Mouse (Mus musculus): ENCODE measurements around the gene Cbx4. TPM values are rescaled to one million over a fixed set of nuclear protein-coding genes. Genes with fewer than 3 reads are reported as not detected.

Cbx4 gene
- polyA plus RNA-seq, 1 experiment from 2014 or later = 13.3 TPM

GRCm38 (mm10) chr11:119125929-119126861 is 40.2 kb upstream of the Cbx4 start:
- Histone ChIP-seq H3K9ac (peak overlapping the region; percentile 14; the same call in 1 of the 2 replicates), H3K27ac (peak overlapping the region; percentile 82), H3K36me3 (no peaks in the 10 kb centered on the region), H3K27me3 (peaks cover 10% of the 10 kb centered on the region; the same call in 1 of the 2 replicates), H3K4me1 (peaks cover 56% of the 10 kb centered on the region), H3K4me3 (no peak overlapping the region), H3K9me3 (no peaks in the 10 kb centered on the region), H3K4me2 (peak overlapping the region; percentile 32)
- peak; percentile 87 for ATAC-seq (ENCODE audit: borderline replicate concordance, extremely low read depth, low FRiP score, low TSS enrichment)
- 25% methylated on average over 23 of the region's 23 CpGs for WGBS

GRCm38 (mm10) chr11:119124536-119124935 is 38.5 kb upstream of the Cbx4 start:
- H3K4me1 ChIP-seq = peaks cover 46% of the 10 kb centered on the region
- no peaks in the 10 kb centered on the region for H3K9me3 ChIP-seq
- no peak overlapping the region for H3K27ac ChIP-seq
- no peak overlapping the region for H3K9ac ChIP-seq
- ATAC-seq (ENCODE audit: borderline replicate concordance, extremely low read depth, low FRiP score, low TSS enrichment) = no peak
- H3K36me3 ChIP-seq = no peaks in the 10 kb centered on the region
- 84% methylated on average over 6 of the region's 6 CpGs for WGBS
- peaks cover 9% of the 10 kb centered on the region; the same call in 1 of the 2 replicates for H3K27me3 ChIP-seq
- H3K4me3 ChIP-seq = no peak overlapping the region
- no peak overlapping the region for H3K4me2 ChIP-seq

GRCm38 (mm10) chr11:119123522-119124319 is 37.7 kb upstream of the Cbx4 start:
- Histone ChIP-seq H3K9me3 (no peaks in the 10 kb centered on the region), H3K36me3 (no peaks in the 10 kb centered on the region), H3K27ac (no peak overlapping the region), H3K4me3 (no peak overlapping the region), H3K9ac (no peak overlapping the region), H3K4me2 (no peak overlapping the region), H3K27me3 (peaks cover under 1% of the 10 kb centered on the region; the same call in 1 of the 2 replicates), H3K4me1 (peaks cover 37% of the 10 kb centered on the region)
- 67% methylated on average over 5 of the region's 5 CpGs for WGBS
- no peak for ATAC-seq (ENCODE audit: borderline replicate concordance, extremely low read depth, low FRiP score, low TSS enrichment)

GRCm38 (mm10) chr11:119122396-119122795 is 36.4 kb upstream of the Cbx4 start:
- WGBS = 68% methylated on average over 5 of the region's 5 CpGs

GRCm38 (mm10) chr11:119118905-119119304 is 32.9 kb upstream of the Cbx4 start:
- ATAC-seq (ENCODE audit: borderline replicate concordance, extremely low read depth, low FRiP score, low TSS enrichment) = no peak
- no peak overlapping the region for H3K27ac ChIP-seq
- H3K9me3 ChIP-seq = no peaks in the 10 kb centered on the region
- no peak overlapping the region for H3K9ac ChIP-seq
- no peaks in the 10 kb centered on the region for H3K27me3 ChIP-seq
- no peaks in the 10 kb centered on the region for H3K36me3 ChIP-seq
- WGBS = 39% methylated on average over 7 of the region's 7 CpGs
- no peak overlapping the region for H3K4me3 ChIP-seq
- H3K4me2 ChIP-seq = no peak overlapping the region
- no peaks in the 10 kb centered on the region; the same call in 1 of the 2 replicates for H3K4me1 ChIP-seq

More at GRCm38 (mm10) chr11:119122396-119122795, 36.4 kb upstream of the Cbx4 start:
- Histone ChIP-seq H3K4me1 (peaks cover 24% of the 10 kb centered on the region), H3K27ac (no peak overlapping the region), H3K4me2 (no peak overlapping the region), H3K9me3 (no peaks in the 10 kb centered on the region), H3K27me3 (no peaks in the 10 kb centered on the region), H3K36me3 (no peaks in the 10 kb centered on the region), H3K9ac (no peak overlapping the region), H3K4me3 (no peak overlapping the region)
- ATAC-seq (ENCODE audit: borderline replicate concordance, extremely low read depth, low FRiP score, low TSS enrichment) = no peak

- Histone ChIP-seq H3K4me3 (no peak overlapping the region), H3K27me3 (no peaks in the 10 kb centered on the region), H3K9ac (no peak overlapping the region), H3K36me3 (no peaks in the 10 kb centered on the region), H3K9me3 (no peaks in the 10 kb centered on the region), H3K4me2 (no peak overlapping the region), H3K27ac (no peak overlapping the region), H3K4me1 (no peaks in the 10 kb centered on the region; the same call in 1 of the 2 replicates)
- 60% methylated on average over 7 of the region's 7 CpGs for WGBS
- ATAC-seq (ENCODE audit: borderline replicate concordance, extremely low read depth, low FRiP score, low TSS enrichment) = no peak
Observed at GRCm38 (mm10) chr11:119117945-119118344, 31.9 kb upstream of the Cbx4 start.

- Histone ChIP-seq H3K4me2 (no peak overlapping the region), H3K9ac (no peak overlapping the region), H3K27ac (no peak overlapping the region), H3K36me3 (no peaks in the 10 kb centered on the region), H3K4me1 (no peaks in the 10 kb centered on the region; the same call in 1 of the 2 replicates), H3K4me3 (no peak overlapping the region), H3K9me3 (no peaks in the 10 kb centered on the region), H3K27me3 (no peaks in the 10 kb centered on the region)
- WGBS = 48% methylated on average over 4 of the region's 4 CpGs
- no peak for ATAC-seq (ENCODE audit: borderline replicate concordance, extremely low read depth, low FRiP score, low TSS enrichment)
Observed at GRCm38 (mm10) chr11:119116992-119117391, 31.0 kb upstream of the Cbx4 start.

GRCm38 (mm10) chr11:119112721-119113120 is 26.7 kb upstream of the Cbx4 start:
- Histone ChIP-seq H3K27me3 (no peaks in the 10 kb centered on the region), H3K9ac (no peak overlapping the region), H3K4me1 (peaks cover 5% of the 10 kb centered on the region; the same call in 1 of the 2 replicates), H3K36me3 (no peaks in the 10 kb centered on the region), H3K4me2 (no peak overlapping the region), H3K9me3 (no peaks in the 10 kb centered on the region), H3K27ac (no peak overlapping the region), H3K4me3 (no peak overlapping the region)
- ATAC-seq (ENCODE audit: borderline replicate concordance, extremely low read depth, low FRiP score, low TSS enrichment) = no peak

- ATAC-seq (ENCODE audit: borderline replicate concordance, extremely low read depth, low FRiP score, low TSS enrichment) = peak; percentile 55; the same call in 1 of the 2 replicates
- WGBS = 18% methylated on average over 7 of the region's 7 CpGs
- Histone ChIP-seq H3K9ac (no peak overlapping the region), H3K27ac (no peak overlapping the region), H3K9me3 (no peaks in the 10 kb centered on the region), H3K4me3 (no peak overlapping the region), H3K4me1 (peaks cover 7% of the 10 kb centered on the region; the same call in 1 of the 2 replicates), H3K27me3 (no peaks in the 10 kb centered on the region), H3K36me3 (no peaks in the 10 kb centered on the region), H3K4me2 (no peak overlapping the region)
Observed at GRCm38 (mm10) chr11:119111345-119111744, 25.3 kb upstream of the Cbx4 start.

- Histone ChIP-seq H3K27ac (peak overlapping the region; percentile 20; the same call in 1 of the 2 replicates), H3K9me3 (no peaks in the 10 kb centered on the region), H3K36me3 (no peaks in the 10 kb centered on the region), H3K4me1 (peaks cover 20% of the 10 kb centered on the region), H3K4me2 (no peak overlapping the region), H3K27me3 (no peaks in the 10 kb centered on the region), H3K4me3 (no peak overlapping the region), H3K9ac (no peak overlapping the region)
- 51% methylated on average over 9 of the region's 9 CpGs for WGBS
- no peak for ATAC-seq (ENCODE audit: borderline replicate concordance, extremely low read depth, low FRiP score, low TSS enrichment)
Observed at GRCm38 (mm10) chr11:119109415-119110071, 23.5 kb upstream of the Cbx4 start.

GRCm38 (mm10) chr11:119108573-119109263 is 22.7 kb upstream of the Cbx4 start:
- Histone ChIP-seq H3K36me3 (no peaks in the 10 kb centered on the region), H3K27me3 (no peaks in the 10 kb centered on the region), H3K4me3 (no peak overlapping the region), H3K4me1 (peaks cover 20% of the 10 kb centered on the region), H3K9me3 (no peaks in the 10 kb centered on the region), H3K27ac (no peak overlapping the region), H3K4me2 (no peak overlapping the region), H3K9ac (no peak overlapping the region)
- no peak for ATAC-seq (ENCODE audit: borderline replicate concordance, extremely low read depth, low FRiP score, low TSS enrichment)
- WGBS = 76% methylated on average over 10 of the region's 10 CpGs

Data from lung, embryonic 15.5 days (tissue).